Mouse (Mus musculus) cortical plate, adult 2 months (tissue): ENCODE results near the gene Pip5k1b. TPM values are rescaled to one million over a fixed set of nuclear protein-coding genes. Genes with fewer than 3 reads are reported as not detected.
A peak's percentile ranks its signal among the peaks of the same experiment; 100 is the strongest.

Source experiments
- H3K27ac ChIP-seq: fragments of 200-500 bp; 2 replicates; pipeline ENCODE4 v1.5.1; 2012; ENCODE audit warnings: low read length, control low read depth, inconsistent platforms; ENCODE audit not compliant: insufficient read depth
- H3K4me1 ChIP-seq: fragments of 200-500 bp; 2 replicates; pipeline ENCODE4 v1.6.1; 2011; ENCODE audit warnings: low read length; ENCODE audit not compliant: control insufficient read depth, insufficient read depth
- H3K4me3 ChIP-seq: fragments of 200-500 bp; 2 replicates; pipeline ENCODE4 v1.5.1; 2011; ENCODE audit warnings: mild to moderate bottlenecking, low read length, control low read depth; ENCODE audit not compliant: insufficient read depth
- CTCF ChIP-seq: fragments of 200-500 bp; IDR thresholded peaks from 2 replicates; pipeline ENCODE4 v1.5.1; 2011; ENCODE audit warnings: mild to moderate bottlenecking, control low read depth, low read length; ENCODE audit not compliant: insufficient read depth; ENCODE audit errors: extremely low read depth
- POLR2A ChIP-seq: fragments of 200-500 bp; IDR thresholded peaks from 2 replicates; pipeline ENCODE4 v1.6.1; 2011; ENCODE audit warnings: mild to moderate bottlenecking, low read length, control low read depth; ENCODE audit not compliant: insufficient read depth; ENCODE audit errors: extremely low read depth
- polyA plus RNA-seq: library from polyadenylated mRNA; depleted of rRNA; stranded (reverse); fragments of >200 nt; gene quantifications from 2 replicates; pipeline ENCODE4 v1.2.3, GENCODE M21; 2012

Gene Pip5k1b
- polyA plus RNA-seq, 1 experiment = 11.9 TPM

- no peak overlapping the region for H3K27ac ChIP-seq
- H3K4me3 ChIP-seq = no peak overlapping the region
- H3K4me1 ChIP-seq = no peaks in the 10 kb centered on the region; the same call in 1 of the 2 replicates
- TF ChIP-seq POLR2A (no peak), CTCF (no peak)
Measured at GRCm38 (mm10) chr19:24306351-24306750, 249.3 kb downstream of the Pip5k1b start.

- no peak overlapping the region for H3K4me3 ChIP-seq
- TF ChIP-seq POLR2A (no peak), CTCF (no peak)
- no peak overlapping the region for H3K27ac ChIP-seq
- H3K4me1 ChIP-seq = no peaks in the 10 kb centered on the region
Measured at GRCm38 (mm10) chr19:24302198-24302597, 253.5 kb downstream of the Pip5k1b start.

DNA sequence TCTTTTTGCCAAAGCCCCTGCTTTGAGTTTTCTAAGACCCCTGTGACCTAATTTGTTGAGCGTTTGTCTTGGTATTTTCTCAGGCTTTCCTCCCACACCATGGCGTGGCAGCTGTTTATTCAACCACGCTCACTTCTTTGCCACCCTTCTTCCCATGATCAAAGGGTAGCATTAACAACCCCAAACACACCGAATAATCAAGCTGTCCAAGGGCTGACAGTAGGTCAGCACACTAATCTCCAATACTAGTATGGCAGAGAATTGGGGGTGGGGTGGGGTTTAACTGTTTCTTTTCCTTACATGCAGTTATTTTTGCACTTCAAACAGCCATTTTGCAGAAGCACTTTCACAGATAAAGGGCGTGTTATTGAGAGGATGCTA lies 253.9 kb downstream of the Pip5k1b start:
- Histone ChIP-seq H3K27ac (no peak overlapping the region), H3K4me3 (no peak overlapping the region), H3K4me1 (no peaks in the 10 kb centered on the region)
- TF ChIP-seq POLR2A (no peak), CTCF (no peak)

DNA sequence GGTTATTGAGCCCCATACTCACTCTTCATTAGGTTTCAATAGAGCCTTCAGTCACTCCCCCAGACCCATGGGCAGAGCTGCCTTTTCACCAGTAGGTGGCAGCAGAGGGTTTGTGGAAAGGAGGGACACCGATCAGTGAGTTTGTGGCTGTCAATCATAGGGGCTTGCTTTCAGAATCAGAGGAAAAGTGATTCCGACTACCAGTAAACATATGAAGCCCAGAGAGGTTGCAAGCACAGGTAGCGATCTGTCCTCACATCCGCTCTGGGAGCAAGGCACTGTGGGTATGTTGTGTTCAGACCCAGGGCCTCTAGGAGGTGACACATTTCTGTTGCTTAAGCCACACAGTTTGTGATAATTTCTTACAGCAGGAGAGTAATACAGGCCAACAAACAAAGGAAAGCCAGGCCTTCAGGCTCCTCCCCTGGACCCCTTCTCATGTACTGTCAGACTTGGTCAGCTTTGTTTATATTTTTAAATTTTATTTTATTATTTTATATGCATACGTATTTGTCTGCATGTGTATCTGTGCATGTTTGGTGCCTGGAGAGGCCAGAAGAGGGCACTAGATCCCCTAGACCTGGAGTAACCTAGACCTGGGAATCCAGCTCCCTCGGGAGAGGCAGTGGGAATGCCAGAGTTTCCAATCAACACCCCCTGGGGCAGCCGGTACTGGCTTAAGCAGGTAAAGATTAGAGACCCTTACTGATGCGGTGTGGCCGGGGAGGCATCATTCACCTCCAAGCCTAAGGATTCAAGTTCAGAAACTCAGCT lies 254.5 kb downstream of the Pip5k1b start:
- peak overlapping the region; percentile 17 for H3K4me3 ChIP-seq
- H3K27ac ChIP-seq = no peak overlapping the region
- no peaks in the 10 kb centered on the region for H3K4me1 ChIP-seq
- TF ChIP-seq CTCF (peak; percentile 95), POLR2A (no peak)

DNA sequence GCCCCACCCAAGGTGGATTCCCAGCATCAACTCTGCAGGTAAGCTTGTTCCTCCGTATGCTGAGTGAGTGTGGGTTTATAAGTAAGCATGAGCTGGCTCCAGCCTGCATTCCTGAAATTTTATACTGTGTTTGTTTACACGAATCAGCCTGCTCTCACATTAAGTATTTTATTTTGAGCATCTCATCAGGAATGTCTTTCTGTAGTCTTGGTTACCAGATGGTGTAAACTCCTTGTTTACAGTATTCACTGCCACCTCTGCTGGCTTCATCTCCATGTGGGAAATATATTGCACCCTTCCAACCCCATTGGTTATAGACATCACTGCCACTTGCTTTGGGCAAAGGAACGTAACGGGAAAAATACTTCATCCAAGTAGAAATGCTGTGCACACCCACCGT lies 262.1 kb downstream of the Pip5k1b start:
- no peak overlapping the region for H3K27ac ChIP-seq
- TF ChIP-seq POLR2A = no peak
- no peaks in the 10 kb centered on the region for H3K4me1 ChIP-seq
- H3K4me3 ChIP-seq = no peak overlapping the region

DNA sequence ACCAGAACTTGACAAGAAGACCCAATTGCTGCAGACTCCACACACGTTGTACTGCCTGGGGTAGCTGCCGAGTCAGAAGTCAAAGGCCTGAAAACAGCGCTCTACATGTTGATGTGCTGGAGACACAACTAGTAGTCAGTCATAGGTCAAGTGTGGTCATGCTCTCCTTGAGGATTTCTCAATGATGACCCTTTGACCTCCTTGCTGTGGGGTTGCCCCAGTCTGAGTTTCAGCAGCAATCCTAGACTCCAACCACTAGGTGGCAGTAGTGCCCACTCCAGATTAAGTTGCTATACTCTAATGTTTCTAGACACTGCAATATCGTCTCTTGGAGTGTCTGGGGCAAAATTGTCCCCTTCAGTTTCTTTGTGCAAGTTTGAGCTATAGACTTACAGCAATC lies 271.5 kb downstream of the Pip5k1b start:
- H3K4me1 ChIP-seq = no peaks in the 10 kb centered on the region
- no peak overlapping the region for H3K4me3 ChIP-seq
- peak; percentile 79 for TF ChIP-seq CTCF
- no peak for TF ChIP-seq POLR2A
- no peak overlapping the region for H3K27ac ChIP-seq

DNA sequence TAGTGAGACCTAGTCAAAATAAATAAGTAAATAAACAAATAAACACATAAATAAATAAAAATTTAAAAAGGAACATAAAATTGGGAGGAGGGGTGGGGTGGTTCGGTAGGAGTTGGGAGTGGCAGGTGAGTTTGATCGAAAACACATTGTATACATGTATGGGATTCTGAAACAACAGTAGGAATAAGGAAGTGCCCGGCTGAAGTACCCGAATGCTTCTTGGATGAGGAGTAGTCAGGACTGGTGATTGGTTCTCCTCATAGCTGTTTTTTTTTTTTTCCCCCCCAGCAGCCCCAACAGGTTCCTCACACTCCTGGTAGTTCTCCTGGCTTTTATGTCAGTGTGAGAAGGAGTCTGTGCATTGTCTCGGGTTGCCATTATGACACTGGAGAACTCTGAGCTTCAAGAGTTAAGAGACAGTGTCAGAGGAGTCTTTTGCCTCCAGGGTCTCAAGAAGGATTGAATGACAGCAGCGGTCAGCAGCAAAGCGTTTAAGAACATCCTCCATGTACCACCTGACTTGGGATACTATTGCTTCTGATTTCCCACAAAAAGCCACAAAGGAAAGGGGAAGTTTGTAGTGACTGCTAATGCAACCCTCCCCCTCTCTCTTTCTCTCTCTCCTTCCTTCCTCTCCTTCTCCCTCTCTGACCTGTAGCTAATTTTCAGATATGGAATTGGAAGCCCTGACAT lies 274.2 kb downstream of the Pip5k1b start:
- no peaks in the 10 kb centered on the region for H3K4me1 ChIP-seq
- H3K27ac ChIP-seq = no peak overlapping the region
- TF ChIP-seq POLR2A (no peak), CTCF (no peak)
- no peak overlapping the region; the same call in 1 of the 2 replicates for H3K4me3 ChIP-seq

DNA sequence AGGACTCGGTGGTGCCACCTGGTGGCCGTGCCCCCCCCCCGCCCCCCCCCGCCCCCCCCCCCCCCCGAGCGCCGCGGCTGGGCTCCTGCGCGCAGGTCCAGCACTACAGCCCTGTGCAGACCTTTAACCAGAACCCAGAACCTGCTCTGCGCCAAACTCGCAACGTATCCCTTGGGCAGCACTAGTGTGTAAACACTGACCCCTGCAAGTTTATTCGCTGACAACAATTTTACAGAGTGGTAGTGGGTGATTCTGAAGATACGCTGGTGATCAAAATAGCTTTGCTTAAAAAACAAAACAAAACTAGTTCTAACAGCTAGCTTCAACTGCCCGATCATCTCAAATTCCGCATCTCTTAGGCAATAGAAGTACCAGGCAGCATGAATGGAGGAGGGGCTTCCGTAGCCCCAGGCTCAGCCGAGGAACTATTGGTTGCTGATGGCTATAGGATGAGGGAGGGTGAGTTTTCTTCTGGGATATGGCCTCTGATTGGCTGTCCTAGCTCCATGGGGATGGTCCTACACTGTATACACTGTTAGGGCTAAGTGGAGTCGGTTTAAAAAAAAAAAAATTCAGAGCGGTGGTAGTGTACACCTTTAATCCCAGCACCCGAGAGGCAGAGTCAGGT lies 275.0 kb downstream of the Pip5k1b start, which contains the start of gene Fxn:
Gene Fxn (minus strand): TSS at position 5 of the 628 bp plus-strand sequence.
- H3K4me3 ChIP-seq = peak within 1 kb of the TSS; percentile 56
- H3K4me1 ChIP-seq = no peaks in the 10 kb centered on the region
- H3K27ac ChIP-seq = no peak within 1 kb of the TSS
- TF ChIP-seq POLR2A (no peak), CTCF (no peak)

GRCm38 (mm10) chr19:24279706-24280600 lies 275.7 kb downstream of the Pip5k1b start:
- TF ChIP-seq CTCF = no peak
- peak; percentile 65; the same call in 1 of the 2 replicates for TF ChIP-seq POLR2A
- no peak overlapping the region for H3K27ac ChIP-seq
- H3K4me3 ChIP-seq = peak overlapping the region; percentile 56
- H3K4me1 ChIP-seq = no peaks in the 10 kb centered on the region
